Mouse (Mus musculus): ENCODE results near the gene C1d.

- TF ChIP-seq CTCF (IDR thresholded peaks at IDR 0.05; ENCODE audit: extremely low read depth, insufficient read depth, insufficient read length, insufficient replicate concordance) (no peak), POLR2A (IDR thresholded peaks at IDR 0.05; ENCODE audit: low read depth, low read length) (no peak)
Measured at GRCm38 (mm10) chr11:17257861-17258260, 482 bp downstream of the C1d start.
